ENCODE assay signal across 13 mouse cellular contexts in the genomic region with DNA sequence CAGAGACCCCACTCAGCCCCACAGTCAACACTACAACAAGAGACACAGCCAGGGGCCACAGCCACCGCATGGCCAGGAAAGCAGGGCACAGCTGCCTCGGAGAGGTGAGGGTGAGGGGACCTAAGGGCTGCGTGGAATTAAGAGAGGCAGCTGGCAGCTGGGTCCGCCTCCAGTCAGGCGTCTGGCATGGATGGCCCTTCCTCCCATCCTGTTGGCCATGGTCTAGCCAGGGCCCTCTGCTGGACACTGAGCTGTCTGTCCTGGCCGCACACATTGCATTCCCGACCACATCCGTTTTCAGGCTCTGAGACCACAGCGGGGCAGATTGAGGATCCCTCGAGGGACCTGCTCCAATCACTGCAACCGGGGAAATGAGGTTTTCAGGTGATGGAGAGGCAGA. TPM values are rescaled to one million over a fixed set of nuclear protein-coding genes. Genes with fewer than 3 reads are reported as not detected.
DNase-seq lines count a peak whose midpoint lies in the region; ATAC-seq and TF ChIP-seq lines count a peak whose summit lies in the region.
"Had no signal": no experiment of that assay in that cellular context is flagged by ENCODE, and none has a peak within 500 bp of the region (broad histone marks: within the 10 kb centered on the region; RNA-seq: fewer than 3 reads in every experiment).

A gene (minus strand): TSS at position 247 of the 400 bp plus-strand sequence.

- no peaks in the 10 kb centered on the region for H3K4me1 ChIP-seq in heart, postnatal 0 days (ENCODE audit: control insufficient read depth, insufficient read depth)
- peaks cover 7% of the 10 kb centered on the region for H3K4me1 ChIP-seq in olfactory bulb, adult 2 months (ENCODE audit: control insufficient read depth, insufficient read depth, low read length)

- TF ChIP-seq POLR2A in olfactory bulb, adult 2 months (IDR thresholded peaks at IDR 0.05; ENCODE audit: insufficient read depth, low read depth, low read length), result no peak

- 67% methylated on average over 11 of the region's 11 CpGs for WGBS in heart, postnatal 0 days
- WGBS in olfactory bulb, adult 2 months, result 66% methylated on average over 11 of the region's 11 CpGs

- no peak for TF ChIP-seq EP300 in heart, postnatal 0 days (IDR thresholded peaks at IDR 0.05; ENCODE audit: low read depth)

- TF ChIP-seq CTCF in heart, postnatal 0 days (IDR thresholded peaks at IDR 0.05; ENCODE audit: low read depth), result 0 out of 2 replicates have a peak, but pooled peaks have one; percentile 7
- TF ChIP-seq CTCF in layer of hippocampus, adult 2 months (conservative IDR thresholded peaks at IDR 0.05), result peak; percentile 77
- TF ChIP-seq CTCF in olfactory bulb, adult 2 months (IDR thresholded peaks at IDR 0.05; ENCODE audit: insufficient read depth, low read depth, low read length), result no peak

- no peak for DNase-seq in heart, postnatal 0 days (ENCODE audit: low spot score)
- DNase-seq in heart, postnatal 10 days, result no peak
- DNase-seq in right cerebral cortex, adult 18-20 months, result peak; percentile 45
- DNase-seq in right cerebral cortex, postnatal 25 days, result no peak
- DNase-seq in layer of hippocampus, adult 2 months (ENCODE audit: low spot score in 2 of 2), result peak in 1 of 2 experiments; percentile 64
- DNase-seq in kidney, postnatal 36 days, result no peak
- DNase-seq in kidney, adult 11 months, result no peak

- H3K4me3 ChIP-seq in heart, postnatal 0 days (ENCODE audit: low read depth, low read length), result no peak within 1 kb of the TSS
- peak within 1 kb of the TSS; percentile 54 for H3K4me3 ChIP-seq in layer of hippocampus, adult 2 months
- peak within 1 kb of the TSS; percentile 36 for H3K4me3 ChIP-seq in olfactory bulb, adult 2 months (ENCODE audit: insufficient read depth, low read depth, low read length)
- H3K4me3 ChIP-seq: heart, embryonic 15.5 days; lung, embryonic 15.5 days had no signal

- intact Hi-C loops in heart, postnatal 10 days (cut with DNase I), result no loop called here

- no peak within 1 kb of the TSS for H3K27ac ChIP-seq in heart, postnatal 0 days (ENCODE audit: low read depth)
- peak within 1 kb of the TSS; percentile 90 for H3K27ac ChIP-seq in layer of hippocampus, adult 2 months
- H3K27ac ChIP-seq in olfactory bulb, adult 2 months (ENCODE audit: insufficient read depth, low read depth, low read length), result peak within 1 kb of the TSS; percentile 71
- H3K27ac ChIP-seq: heart, embryonic 15.5 days; lung, embryonic 15.5 days had no signal

- H3K4me2 ChIP-seq in heart, postnatal 0 days (ENCODE audit: low read depth, low read length), result no peak within 1 kb of the TSS
- H3K4me2 ChIP-seq: heart, embryonic 15.5 days; lung, embryonic 15.5 days had no signal

- peaks cover 68% of the 10 kb centered on the region for H3K27me3 ChIP-seq in heart, postnatal 0 days (ENCODE audit: control insufficient read depth, insufficient read depth, low read length)
- H3K27me3 ChIP-seq: lung, embryonic 15.5 days; Patski had no signal

- H3K36me3 ChIP-seq in heart, postnatal 0 days (replicated peaks; ENCODE audit: control insufficient read depth, insufficient read depth, low read length), result no peaks in the 10 kb centered on the region
- H3K36me3 ChIP-seq: heart, embryonic 15.5 days; lung, embryonic 15.5 days had no signal

- H3K9me3 ChIP-seq in heart, postnatal 0 days (replicated peaks; ENCODE audit: control insufficient read depth, low read length), result no peaks in the 10 kb centered on the region
- H3K9me3 ChIP-seq: heart, embryonic 15.5 days; lung, embryonic 15.5 days had no signal

- no peak within 1 kb of the TSS for H3K9ac ChIP-seq in heart, postnatal 0 days (replicated peaks; ENCODE audit: low read depth, low read length)
- H3K9ac ChIP-seq: heart, embryonic 15.5 days; lung, embryonic 15.5 days had no signal

- no peak for ATAC-seq in heart, postnatal 0 days (ENCODE audit: insufficient read depth, low read depth)
- ATAC-seq: Patski had no signal

RNA-seq across cellular contexts. Expression of the gene that starts here (rescaled TPM):
- total RNA-seq in heart, postnatal 0 days (2014; rRNA removed; ENCODE audit: low replicate concordance), result not detected in 2 replicates
- polyA plus RNA-seq in heart, postnatal 0 days (2015; fragmentation: Nextera tagmentation; extraction: Ambion mirVana), result not detected in 2 replicates
- under 1 TPM in 1 of 2 experiments, not detected in 1; 0.29 TPM for total RNA-seq in heart, postnatal 10 days (2021)
- total RNA-seq in layer of hippocampus, adult 2 months (2021), result 100 to 1,000 TPM; 193 to 194 TPM
- not detected in 2 replicates for polyA plus RNA-seq in olfactory bulb, adult 2 months (2012; ENCODE audit: insufficient read depth, insufficient read length, low replicate concordance, missing spikeins)
- polyA plus RNA-seq: embryonic facial prominence, embryonic 11.5 days; heart, embryonic 15.5 days; kidney, embryonic 14.5 days had no signal

Comparison
In these comparisons a context has a peak if more than half of its experiments do, and no peak if none do; other contexts are left out.
1. RNA of the gene that starts here (total RNA-seq): 193 to 194 TPM in layer of hippocampus, adult 2 months; 0.29 TPM in heart, postnatal 10 days and not detected in heart, postnatal 0 days; every median in the first group is over 100 times any median in the second.